Mouse (Mus musculus): ENCODE measurements around the gene Gm49405.

DNA sequence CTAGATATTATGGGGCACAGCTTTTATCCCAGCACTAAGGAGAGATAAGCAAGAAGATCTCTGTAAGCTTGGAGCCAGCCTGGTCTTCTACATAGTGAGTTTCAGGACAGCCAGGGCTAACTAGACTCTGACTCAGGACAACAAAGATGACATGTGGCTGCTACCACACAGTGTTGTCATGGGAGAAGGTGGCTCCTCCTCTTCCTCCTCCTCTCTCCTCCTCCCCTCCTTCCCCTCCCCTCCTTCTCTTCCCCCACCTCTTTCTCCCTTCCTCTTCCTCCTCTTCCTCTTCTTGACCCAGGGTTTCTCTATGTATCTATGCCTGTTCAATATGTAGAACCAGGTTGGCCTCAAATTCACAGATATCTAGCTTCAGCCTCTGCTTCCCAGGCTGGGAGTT lies 49.0 kb upstream of the Gm49405 start:
- no peak for TF ChIP-seq POLR2A (IDR thresholded peaks at IDR 0.05; ENCODE audit: low read depth, low read length)
- TF ChIP-seq CTCF (conservative IDR thresholded peaks at IDR 0.05; ENCODE audit: insufficient read depth, insufficient read length, low read depth, low read length), result no peak

Measured in kidney, adult 2 months (tissue).